Mouse (Mus musculus): ENCODE data around the gene Exoc3l2.

DNA sequence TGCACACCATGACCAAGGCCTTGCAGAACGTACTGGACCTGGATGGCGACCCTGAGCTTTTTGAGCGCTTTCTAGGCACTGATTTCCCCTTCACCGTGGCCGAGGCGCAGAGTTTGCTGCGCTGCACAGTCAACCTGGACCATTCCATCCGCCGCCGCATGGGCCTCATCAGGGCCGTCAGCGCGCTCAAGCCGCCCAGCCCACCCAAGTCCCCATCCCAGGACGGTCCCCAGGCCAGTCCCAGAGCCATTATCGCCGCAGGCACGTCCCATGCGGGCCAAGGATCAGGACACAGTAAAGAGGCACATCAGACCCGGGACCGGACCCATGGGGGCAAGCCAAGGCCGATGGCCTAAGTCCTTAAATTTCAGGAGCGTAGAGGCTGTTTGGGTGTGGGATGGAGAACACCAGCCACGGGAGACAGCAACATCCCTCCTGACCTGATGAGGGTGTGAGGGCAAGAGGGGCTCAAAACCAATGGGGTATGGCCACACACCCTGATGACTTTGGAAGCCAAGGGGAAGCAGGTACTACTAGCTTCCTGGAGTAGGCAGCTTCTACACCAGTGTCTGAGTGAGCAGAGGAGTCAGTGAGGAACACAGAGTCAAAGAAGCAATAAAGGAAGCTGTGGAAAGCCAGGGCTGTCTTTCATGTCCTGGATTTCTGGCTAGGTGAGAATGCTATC is 61.4 kb downstream of the Exoc3l2 start:
- TF ChIP-seq CTCF (IDR thresholded peaks at IDR 0.05; ENCODE audit: borderline replicate concordance, control insufficient read depth, extremely low read depth, insufficient read depth, low read length, poor library complexity) (no peak), POLR2A (IDR thresholded peaks at IDR 0.05; ENCODE audit: control insufficient read depth, extremely low read depth, insufficient read depth, low read length, poor library complexity) (no peak)

All from thymus, adult 2 months (tissue).